Mouse (Mus musculus) liver, postnatal 0 days (tissue): ENCODE results near the gene Pttg1.

ENCODE experiments used
- CTCF ChIP-seq: sonication (generic); IDR thresholded peaks from 2 replicates; pipeline ENCODE4 v1.5.1; 2016; ENCODE audit warnings: antibody characterized with exemption, low read depth
- EP300 ChIP-seq: IDR thresholded peaks from 2 replicates; pipeline ENCODE4 v1.6.1; 2016; ENCODE audit warnings: antibody characterized with exemption, low read depth, mild to moderate bottlenecking

DNA sequence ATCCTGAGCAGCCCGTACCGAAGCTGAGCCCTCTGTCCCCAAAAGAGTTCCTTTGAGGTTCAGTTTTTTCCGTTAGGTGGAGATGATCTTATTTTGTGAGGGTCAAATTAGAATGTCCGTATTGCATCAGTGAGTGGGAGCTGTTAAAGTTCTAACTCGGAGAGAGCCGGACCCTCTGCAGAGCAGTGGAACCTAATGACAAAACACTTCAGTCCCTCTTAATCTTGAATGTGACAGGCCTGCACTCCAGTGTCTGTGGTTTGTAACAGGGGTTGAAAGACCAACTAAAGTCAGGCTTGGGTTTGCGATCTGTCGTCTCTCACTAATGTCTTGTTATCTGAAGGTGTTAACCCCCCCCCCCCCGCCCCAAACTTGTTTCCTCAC lies 8.0 kb upstream of the Pttg1 start:
- TF ChIP-seq CTCF: no peak
- TF ChIP-seq EP300: no peak
